Mouse (Mus musculus) embryonic facial prominence, embryonic 11.5 days (tissue): ENCODE measurements around the gene Golga2. TPM values are rescaled to one million over a fixed set of nuclear protein-coding genes. Genes with fewer than 3 reads are reported as not detected.

ENCODE experiments used
- ATAC-seq: fragments of 200-750 bp; cut with Nextera tagmentation; replicated peaks from 2 replicates; pipeline ENCODE4 v1.8.0; 2017; ENCODE audit warnings: low read depth; ENCODE audit not compliant: insufficient number of reproducible peaks, low FRiP score, low TSS enrichment
- DNase-seq: peaks from one replicate; pipeline ENCODE4 v3.0.0-alpha.2; 2015; ENCODE audit warnings: low spot score
- H3K27ac ChIP-seq: fragments of 300-500 bp; sonication (generic); replicated peaks from 2 replicates; pipeline ENCODE4 v1.5.1; 2014; ENCODE audit warnings: mild to moderate bottlenecking, low read depth, low read length, control low read depth
- H3K27me3 ChIP-seq: fragments of 300-500 bp; sonication (generic); 2 replicates; pipeline ENCODE4 v1.6.1; 2014; ENCODE audit warnings: mild to moderate bottlenecking, low read length, moderate library complexity, mixed read lengths; ENCODE audit not compliant: control insufficient read depth, insufficient read depth
- H3K36me3 ChIP-seq: fragments of 300-500 bp; sonication (generic); replicated peaks from 2 replicates; pipeline ENCODE4 v1.6.1; 2014; ENCODE audit warnings: low read depth, mild to moderate bottlenecking, low read length, moderate library complexity, mixed read lengths; ENCODE audit not compliant: control insufficient read depth, insufficient read depth
- H3K4me1 ChIP-seq: fragments of 300-500 bp; sonication (generic); 2 replicates; pipeline ENCODE4 v1.6.1; 2014; ENCODE audit warnings: low read length, mixed read lengths; ENCODE audit not compliant: control insufficient read depth, insufficient read depth
- H3K4me2 ChIP-seq: fragments of 300-500 bp; sonication (generic); 2 replicates; pipeline ENCODE4 v1.6.1; 2014; ENCODE audit warnings: low read depth, mild to moderate bottlenecking, control low read depth, low read length, moderate library complexity
- H3K4me3 ChIP-seq: fragments of 300-500 bp; sonication (generic); 2 replicates; pipeline ENCODE4 v1.5.1; 2014; ENCODE audit warnings: low read depth, low read length, control low read depth
- H3K9ac ChIP-seq: fragments of 300-500 bp; sonication (generic); replicated peaks from 2 replicates; pipeline ENCODE4 v1.6.1; 2014; ENCODE audit warnings: mild to moderate bottlenecking, control low read depth, low read length
- H3K9me3 ChIP-seq: fragments of 300-500 bp; sonication (generic); replicated peaks from 2 replicates; pipeline ENCODE4 v1.6.1; 2016; ENCODE audit warnings: mild to moderate bottlenecking, low read length, inconsistent platforms, mixed read lengths; ENCODE audit not compliant: control insufficient read depth
- WGBS: fragments of 180-500 bp; shearing (Covaris S2); extraction: QIAGEN DNeasy Blood & Tissue Kit; methylation state at CpG from one replicate; pipeline ENCODE4 v1.1.7; 2014; 5-methylcytosine and 5-hydroxymethylcytosine counted together
- polyA plus RNA-seq: library from polyadenylated mRNA; unstranded; fragments of >200 nt; fragmentation: Nextera tagmentation; extraction: Ambion mirVana; gene quantifications from 2 replicates; pipeline ENCODE4 v1.2.1, GENCODE M21; 2014

Golga2 gene
- polyA plus RNA-seq, 1 experiment from 2014 or later = 14.9 TPM

DNA sequence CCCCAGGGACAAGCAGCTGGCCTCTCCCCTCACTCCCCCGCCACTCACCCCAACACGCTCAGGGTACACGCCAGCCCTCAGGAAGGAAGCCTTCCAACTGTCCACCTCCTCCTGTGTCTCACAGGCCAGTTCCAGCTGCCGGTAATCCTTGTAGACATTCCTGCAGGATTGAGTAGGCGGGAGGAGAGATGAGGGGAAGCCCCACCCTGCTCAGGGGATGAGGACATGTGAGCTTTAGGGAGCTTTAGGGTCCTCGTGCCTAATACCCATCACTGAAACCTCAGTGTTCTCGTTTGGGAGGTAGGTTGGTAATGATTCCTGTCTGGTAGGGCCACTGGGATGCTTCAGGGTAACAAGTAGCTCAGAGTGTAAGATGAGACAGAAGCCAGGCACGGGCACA lies 28.6 kb downstream of the Golga2 start:
- H3K36me3 ChIP-seq = no peaks in the 10 kb centered on the region
- ATAC-seq (no peak), DNase-seq (peak; percentile 64)
- peak overlapping the region; percentile 17; the same call in 1 of the 2 replicates for H3K4me2 ChIP-seq
- H3K9ac ChIP-seq = peak overlapping the region; percentile 44
- no peaks in the 10 kb centered on the region for H3K27me3 ChIP-seq
- H3K9me3 ChIP-seq = no peaks in the 10 kb centered on the region
- peaks cover 24% of the 10 kb centered on the region for H3K4me1 ChIP-seq
- H3K27ac ChIP-seq = peak overlapping the region; percentile 100
- 2% methylated on average over 8 of the region's 8 CpGs for WGBS
- no peak overlapping the region for H3K4me3 ChIP-seq

DNA sequence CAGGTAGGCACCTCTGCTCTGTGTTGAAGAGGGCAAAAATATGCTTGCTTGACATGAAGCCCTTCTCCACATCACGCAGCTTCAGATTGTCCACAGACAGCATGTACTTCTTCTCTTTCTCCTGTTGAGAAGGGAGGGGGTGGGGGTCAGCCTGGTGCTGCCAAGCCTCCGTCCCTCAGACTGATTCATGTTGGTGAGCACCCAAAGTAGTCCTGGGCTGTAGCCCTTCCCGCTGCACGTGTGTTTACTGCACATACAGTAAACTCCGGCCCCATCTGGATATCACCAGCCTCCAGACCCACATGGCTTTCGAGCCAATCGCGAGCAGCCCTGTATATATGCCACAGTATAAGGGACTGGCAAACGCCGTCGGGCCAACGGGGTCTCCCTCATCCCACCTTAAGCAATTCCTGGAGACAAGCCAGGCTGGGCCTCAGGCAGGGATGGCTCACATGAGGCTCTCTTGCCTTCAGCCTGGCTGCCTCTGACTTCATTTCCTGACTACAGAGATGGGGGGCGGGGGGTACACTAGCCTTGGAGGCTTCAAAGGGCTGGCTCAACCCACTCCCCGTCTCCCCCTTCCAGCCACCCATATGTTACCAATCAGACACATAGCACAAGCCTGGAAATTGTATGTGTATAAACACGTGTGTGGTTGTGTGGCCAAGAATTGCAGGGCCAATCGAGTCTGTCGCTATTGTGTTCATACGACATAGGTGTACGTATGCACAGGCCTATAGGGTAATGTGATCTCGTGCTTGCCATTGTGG lies 29.9 kb downstream of the Golga2 start:
- H3K9ac ChIP-seq = peak overlapping the region; percentile 32
- H3K27me3 ChIP-seq = no peaks in the 10 kb centered on the region
- whole genome bisulfite sequencing = 27% methylated on average over 20 of the region's 20 CpGs
- H3K4me1 ChIP-seq = peaks cover 21% of the 10 kb centered on the region
- H3K4me2 ChIP-seq = peak overlapping the region; percentile 84
- H3K27ac ChIP-seq = peak overlapping the region; percentile 100
- no peaks in the 10 kb centered on the region for H3K9me3 ChIP-seq
- 0 out of 2 replicates have a peak overlapping the region, but pooled peaks have one; percentile 5 for H3K4me3 ChIP-seq
- peak; percentile 94 for DNase-seq
- no peaks in the 10 kb centered on the region for H3K36me3 ChIP-seq
- ATAC-seq = peak; percentile 51

DNA sequence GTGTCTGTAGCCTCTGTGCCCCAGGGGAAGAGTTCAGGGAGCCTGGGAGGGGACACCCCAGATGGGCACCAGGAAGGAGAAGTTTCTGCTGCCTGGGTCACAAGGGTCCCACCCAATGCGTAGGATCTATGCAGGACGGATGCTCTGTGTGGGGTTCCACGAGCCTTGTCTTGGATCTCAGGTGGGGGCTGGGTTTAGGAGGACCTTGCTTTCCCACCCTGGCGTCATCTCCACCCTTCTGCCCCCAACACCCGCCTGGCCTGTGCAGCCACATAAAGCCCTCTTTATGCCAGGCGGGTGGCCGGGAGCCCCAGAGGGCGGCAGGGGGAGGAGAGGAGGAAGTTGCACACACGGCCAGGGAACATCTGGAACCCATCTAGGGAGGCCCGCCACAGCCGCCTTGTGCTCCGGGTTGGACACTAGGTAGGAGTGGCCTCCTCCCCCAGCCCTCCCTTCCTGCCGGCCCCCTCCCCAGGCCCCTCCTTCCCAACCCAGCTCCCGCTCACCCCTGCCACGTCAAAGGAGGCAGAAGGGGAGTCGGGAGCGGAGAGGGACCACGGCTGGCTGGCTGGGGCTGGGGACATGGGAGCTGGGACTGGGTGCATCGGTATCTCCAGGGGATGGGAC lies 30.7 kb downstream of the Golga2 start:
- Histone ChIP-seq H3K36me3 (no peaks in the 10 kb centered on the region), H3K9ac (peak overlapping the region; percentile 92), H3K27ac (peak overlapping the region; percentile 100), H3K27me3 (no peaks in the 10 kb centered on the region), H3K4me1 (peaks cover 21% of the 10 kb centered on the region), H3K4me2 (peak overlapping the region; percentile 84), H3K4me3 (peak overlapping the region; percentile 56), H3K9me3 (no peaks in the 10 kb centered on the region)
- 2% methylated on average over 16 of the region's 19 CpGs for WGBS
- peak; percentile 98 for DNase-seq
- peak; percentile 72 for ATAC-seq

DNA sequence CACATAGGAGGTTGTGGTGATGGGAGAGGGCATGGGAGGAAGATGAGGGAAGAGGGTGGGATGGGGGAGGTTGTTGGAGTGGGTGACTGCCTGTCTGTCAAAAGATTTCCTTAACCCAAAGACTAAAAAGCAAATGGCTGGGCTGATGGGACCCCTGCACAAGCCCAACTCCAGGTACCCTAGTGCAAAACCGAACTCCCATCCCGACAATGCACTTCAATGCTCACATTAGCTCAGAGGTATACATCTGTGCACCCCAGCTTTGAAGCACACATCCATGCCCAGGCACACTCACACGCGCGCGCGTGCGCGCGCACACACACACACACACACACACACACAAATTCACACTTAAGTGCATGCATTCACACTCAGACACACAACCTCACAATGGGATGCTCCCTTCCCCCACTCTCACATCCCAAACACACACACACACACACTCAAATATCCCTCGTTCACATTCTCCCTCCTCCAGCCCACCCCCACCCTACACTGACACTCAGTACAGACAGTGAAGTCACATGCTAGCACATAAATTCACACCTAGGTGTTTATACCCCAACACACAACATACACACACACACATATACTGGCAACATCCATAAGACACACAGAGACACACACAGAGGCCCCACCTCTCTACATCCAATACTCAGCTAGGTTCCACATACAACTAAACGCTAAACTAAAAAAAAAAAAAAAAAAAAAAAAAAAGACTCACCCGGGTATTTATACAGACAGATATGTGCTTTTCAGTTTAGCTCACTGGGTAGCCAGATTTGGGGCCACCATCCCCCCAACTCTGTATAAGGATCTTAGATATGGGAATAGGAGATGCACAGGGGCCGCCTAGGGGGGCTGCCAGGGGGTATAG lies 31.8 kb downstream of the Golga2 start:
- 46% methylated on average over 14 of the region's 14 CpGs for whole genome bisulfite sequencing
- no peak for ATAC-seq
- Histone ChIP-seq H3K9ac (peak overlapping the region; percentile 92), H3K36me3 (no peaks in the 10 kb centered on the region), H3K4me3 (peak overlapping the region; percentile 56), H3K4me2 (peak overlapping the region; percentile 84), H3K4me1 (peaks cover 21% of the 10 kb centered on the region), H3K9me3 (no peaks in the 10 kb centered on the region), H3K27ac (peak overlapping the region; percentile 100), H3K27me3 (no peaks in the 10 kb centered on the region)
- peak; percentile 49 for DNase-seq

DNA sequence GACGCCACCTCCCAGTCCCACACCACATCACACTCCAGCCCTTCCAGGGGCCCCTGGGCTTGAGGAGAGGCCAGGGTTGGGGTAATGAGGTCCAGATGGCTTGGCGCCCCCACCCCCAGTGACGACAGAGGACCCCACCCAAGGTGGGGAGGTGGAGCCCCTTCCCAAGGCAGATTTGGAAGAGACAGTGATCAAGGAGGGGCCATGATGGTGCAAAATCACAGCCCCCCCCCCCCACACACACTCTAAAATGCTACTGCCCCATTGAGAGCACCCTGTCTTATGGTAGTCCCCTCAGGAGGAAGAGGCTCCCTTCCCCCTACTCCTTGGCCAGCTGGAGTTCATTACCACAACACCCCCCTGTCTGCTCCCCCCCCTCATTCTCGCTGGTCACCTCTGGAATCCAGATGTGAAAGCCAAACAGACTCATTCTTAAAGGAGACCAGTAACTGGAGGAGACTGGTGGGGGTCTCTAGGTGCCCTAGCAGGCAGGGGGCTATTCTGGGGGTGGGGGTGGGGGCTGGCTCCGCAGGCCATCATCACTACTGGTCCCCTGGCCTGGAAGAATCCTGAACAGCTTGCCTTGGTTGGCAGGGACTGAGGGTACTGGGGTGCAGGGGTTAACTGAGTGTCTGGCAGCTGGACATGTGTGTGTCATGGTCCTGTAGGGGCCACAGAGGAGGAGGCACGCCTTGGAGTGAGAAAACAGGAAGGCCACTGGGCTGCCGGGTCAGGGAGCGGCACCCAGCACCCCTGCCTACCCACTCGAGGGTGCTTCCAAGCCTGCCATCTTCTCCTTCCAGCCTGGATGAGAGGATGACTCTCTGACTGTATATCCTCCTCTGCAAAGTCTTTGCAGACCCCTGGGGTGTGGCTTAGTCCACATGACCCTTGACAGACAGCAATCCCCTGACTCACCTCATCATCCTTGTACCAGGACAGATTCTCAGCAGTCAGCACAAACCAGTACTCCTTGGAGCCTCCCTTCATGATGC lies 32.7 kb downstream of the Golga2 start:
- Histone ChIP-seq H3K36me3 (no peaks in the 10 kb centered on the region), H3K4me3 (no peak overlapping the region), H3K4me1 (peaks cover 19% of the 10 kb centered on the region), H3K9ac (peak overlapping the region; percentile 32; the same call in 1 of the 2 replicates), H3K9me3 (no peaks in the 10 kb centered on the region), H3K27me3 (no peaks in the 10 kb centered on the region), H3K4me2 (peak overlapping the region; percentile 27), H3K27ac (peak overlapping the region; percentile 100)
- DNase-seq (peak; percentile 92), ATAC-seq (peak; percentile 44)
- 18% methylated on average over 9 of the region's 9 CpGs for WGBS

DNA sequence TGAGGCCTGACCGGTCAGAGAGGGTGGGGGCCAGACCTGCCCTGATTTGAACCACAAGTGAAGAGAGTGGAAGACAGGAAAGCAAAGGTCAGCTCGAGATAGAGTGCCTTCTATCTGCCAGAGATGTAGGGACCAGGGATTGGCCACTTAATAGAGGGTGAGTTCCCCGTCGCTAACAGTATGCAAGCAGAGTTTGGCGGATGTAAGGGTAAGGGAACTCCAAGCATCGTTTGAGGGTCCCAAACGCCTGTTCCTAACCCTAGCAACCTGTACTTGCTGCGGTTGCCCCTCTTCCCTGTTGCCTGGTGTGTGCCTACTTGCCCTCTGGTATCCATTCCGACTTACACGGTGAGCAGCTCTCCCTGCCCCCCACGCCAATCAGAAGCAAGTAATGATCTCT lies 33.5 kb downstream of the Golga2 start:
- Histone ChIP-seq H3K4me3 (no peak overlapping the region), H3K27ac (peak overlapping the region; percentile 100), H3K4me2 (no peak overlapping the region), H3K9me3 (no peaks in the 10 kb centered on the region), H3K9ac (no peak overlapping the region), H3K4me1 (peaks cover 18% of the 10 kb centered on the region), H3K36me3 (no peaks in the 10 kb centered on the region), H3K27me3 (no peaks in the 10 kb centered on the region)
- WGBS = 42% methylated on average over 11 of the region's 11 CpGs
- ATAC-seq (no peak), DNase-seq (no peak)

DNA sequence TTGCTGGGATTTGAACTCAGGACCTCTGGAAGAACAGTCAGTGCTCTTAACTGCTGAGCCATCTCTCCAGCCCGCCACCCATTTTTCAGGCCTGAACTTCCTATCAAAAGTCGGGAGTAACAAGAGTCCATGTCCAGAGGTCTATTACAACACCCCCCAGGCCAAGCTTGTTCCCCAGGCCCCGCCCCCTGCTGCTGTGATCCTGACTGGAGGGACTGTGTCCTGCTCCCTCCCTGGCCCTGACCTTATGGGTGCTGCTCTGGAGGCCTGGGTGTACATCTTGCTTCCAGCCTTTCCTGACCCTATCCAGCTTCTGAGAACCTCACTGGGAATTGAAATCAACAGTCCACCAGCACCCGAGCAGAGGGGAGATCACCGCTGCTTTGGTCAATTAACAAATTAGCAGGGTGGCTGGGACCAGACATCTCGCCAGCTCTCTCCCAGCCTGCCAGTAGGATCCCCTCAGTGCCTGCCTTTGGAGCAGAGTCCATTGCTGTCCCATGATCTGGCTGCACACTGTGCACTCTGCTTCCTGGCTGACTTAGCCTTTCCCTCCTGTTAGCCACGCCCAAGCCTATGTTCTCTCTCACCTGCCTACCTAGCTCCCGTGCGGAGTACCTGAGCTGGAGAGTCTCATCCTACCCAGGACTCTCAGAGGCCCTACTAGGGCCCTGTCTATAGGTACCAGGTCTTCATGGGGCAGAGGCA lies 34.6 kb downstream of the Golga2 start:
- Histone ChIP-seq H3K27ac (no peak overlapping the region), H3K36me3 (no peaks in the 10 kb centered on the region), H3K4me3 (no peak overlapping the region), H3K9ac (no peak overlapping the region), H3K27me3 (no peaks in the 10 kb centered on the region), H3K9me3 (no peaks in the 10 kb centered on the region), H3K4me1 (peaks cover 16% of the 10 kb centered on the region), H3K4me2 (no peak overlapping the region)
- ATAC-seq (no peak), DNase-seq (no peak)
- 71% methylated on average over 9 of the region's 9 CpGs for WGBS
